Mouse (Mus musculus) erythroblast, embryonic 14.5 days (primary cell): ENCODE data around the gene Zfp335. TPM values are rescaled to one million over a fixed set of nuclear protein-coding genes. Genes with fewer than 3 reads are reported as not detected.

Experiments used
- H3K27me3 ChIP-seq: 2 replicates; pipeline ENCODE4 v1.6.1; 2012; ENCODE audit warnings: inconsistent platforms; ENCODE audit not compliant: control insufficient read depth
- H3K36me3 ChIP-seq: 2 replicates; pipeline ENCODE4 v1.6.1; 2012; ENCODE audit warnings: mild to moderate bottlenecking, inconsistent platforms; ENCODE audit not compliant: control insufficient read depth
- H3K4me1 ChIP-seq: 2 replicates; pipeline ENCODE4 v1.6.1; 2012; ENCODE audit warnings: inconsistent platforms; ENCODE audit not compliant: control insufficient read depth
- H3K4me3 ChIP-seq: replicated peaks from 2 replicates; pipeline ENCODE3; 2012; ENCODE audit warnings: moderate library complexity, mild to moderate bottlenecking, inconsistent platforms
- H3K9me3 ChIP-seq: 2 replicates; pipeline ENCODE4 v1.6.1; 2012; ENCODE audit warnings: low read length, inconsistent platforms, mixed read lengths; ENCODE audit not compliant: control insufficient read depth
- GATA1 ChIP-seq: IDR thresholded peaks from 2 replicates; pipeline ENCODE4 v1.6.1; 2012; ENCODE audit warnings: low read length, inconsistent platforms, mixed read lengths
- TAL1 ChIP-seq: IDR thresholded peaks from 3 replicates; pipeline ENCODE4 v1.6.1; 2012; ENCODE audit warnings: low read length, inconsistent platforms, mixed read lengths
- polyA plus RNA-seq: library from polyadenylated mRNA; stranded (reverse); fragments of >175 nt; gene quantifications from 2 replicates; pipeline ENCODE4 v1.2.3, GENCODE M21; 2012

The Zfp335 gene
- polyA plus RNA-seq, 1 experiment = 5.8 TPM

DNA sequence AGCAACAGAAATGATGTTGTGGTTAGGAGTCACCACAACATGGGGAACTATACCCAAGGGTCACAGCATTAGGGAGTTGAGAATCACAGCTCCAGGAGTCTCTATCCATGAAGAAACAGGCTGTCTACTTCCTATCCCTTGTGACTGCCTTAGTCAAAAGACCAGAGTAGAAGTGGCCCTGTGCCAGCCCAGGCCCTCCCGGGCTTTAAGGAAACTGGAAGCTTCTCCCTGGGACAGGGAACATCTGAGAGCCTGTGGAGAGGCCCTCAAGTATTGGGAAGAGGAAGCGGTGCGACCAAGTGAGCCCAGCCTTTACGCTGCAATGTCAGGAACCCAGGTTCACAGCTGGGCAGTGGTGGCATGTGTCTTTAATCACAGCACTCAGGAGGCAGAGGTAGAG is 24.4 kb upstream of the Zfp335 start:
- TF ChIP-seq TAL1 (no peak), GATA1 (no peak)
- Histone ChIP-seq H3K27me3 (peaks cover 66% of the 10 kb centered on the region), H3K4me3 (no peak overlapping the region), H3K36me3 (no peaks in the 10 kb centered on the region), H3K4me1 (no peaks in the 10 kb centered on the region), H3K9me3 (no peaks in the 10 kb centered on the region)

DNA sequence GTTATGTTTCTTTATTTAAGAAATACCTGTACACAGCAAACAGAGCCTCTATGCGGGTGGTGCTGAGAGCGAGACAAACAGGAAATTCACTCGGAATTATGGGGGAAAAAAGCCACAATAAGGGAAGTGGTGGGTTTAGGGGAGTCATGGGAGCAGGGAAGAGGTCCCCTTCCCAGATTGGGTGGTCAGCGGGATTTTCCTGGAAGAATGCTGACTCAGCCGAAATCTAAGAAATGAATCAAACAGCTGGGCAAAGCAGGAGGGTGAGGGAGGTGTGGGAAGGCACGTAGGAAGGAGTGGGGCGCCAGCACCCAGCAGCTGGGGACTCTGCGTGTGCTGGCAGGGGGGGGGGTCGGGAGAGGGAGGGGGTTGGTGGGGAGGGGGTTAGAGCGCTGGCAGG is 22.0 kb upstream of the Zfp335 start:
- no peak for TF ChIP-seq GATA1
- TF ChIP-seq TAL1 = no peak
- no peaks in the 10 kb centered on the region for H3K9me3 ChIP-seq
- H3K27me3 ChIP-seq = peaks cover 45% of the 10 kb centered on the region
- no peak overlapping the region for H3K4me3 ChIP-seq
- H3K4me1 ChIP-seq = no peaks in the 10 kb centered on the region
- no peaks in the 10 kb centered on the region for H3K36me3 ChIP-seq

DNA sequence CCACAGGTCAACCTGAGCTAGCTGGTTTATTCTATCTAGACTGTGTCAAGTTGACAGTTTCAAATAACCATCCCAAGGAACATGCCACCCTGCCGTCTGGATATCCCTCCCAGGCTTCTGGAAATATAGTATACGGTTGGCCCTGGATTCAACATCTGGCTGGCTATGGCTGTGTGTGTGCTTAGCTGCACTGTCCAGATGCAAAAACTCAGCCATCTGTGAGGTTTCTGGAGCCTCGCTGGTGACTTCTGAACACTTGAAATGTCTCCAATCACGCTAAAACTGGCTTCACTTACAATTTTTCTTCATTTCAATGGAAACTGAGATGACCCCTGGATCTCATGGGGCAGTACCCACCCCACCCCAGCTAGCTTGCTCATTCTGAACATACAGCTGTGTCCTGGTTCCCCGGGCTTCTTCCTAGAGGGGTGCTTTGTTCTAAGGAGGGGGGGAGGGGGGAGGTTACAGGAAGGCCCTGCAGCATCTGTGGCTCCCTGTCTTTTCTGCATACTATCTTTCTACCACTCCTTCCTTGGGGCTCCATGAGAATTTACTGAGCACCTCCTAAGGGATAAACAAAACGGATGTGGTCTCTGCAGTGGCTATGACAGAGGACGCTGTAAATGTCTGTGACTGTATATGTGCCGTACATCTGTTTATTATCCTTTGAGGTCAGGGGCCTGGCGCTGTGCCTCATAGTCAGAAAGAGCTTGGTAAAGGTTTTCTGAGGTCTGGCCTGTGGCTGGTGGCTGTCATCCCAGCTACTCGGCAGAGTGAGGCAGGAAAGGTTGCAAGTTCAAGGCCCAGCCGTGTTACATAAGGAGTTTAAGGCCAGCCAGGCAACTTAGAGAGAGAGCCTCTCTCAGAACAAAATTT is 19.4 kb upstream of the Zfp335 start:
- no peak overlapping the region for H3K4me3 ChIP-seq
- peaks cover 31% of the 10 kb centered on the region for H3K27me3 ChIP-seq
- TF ChIP-seq TAL1 = no peak

DNA sequence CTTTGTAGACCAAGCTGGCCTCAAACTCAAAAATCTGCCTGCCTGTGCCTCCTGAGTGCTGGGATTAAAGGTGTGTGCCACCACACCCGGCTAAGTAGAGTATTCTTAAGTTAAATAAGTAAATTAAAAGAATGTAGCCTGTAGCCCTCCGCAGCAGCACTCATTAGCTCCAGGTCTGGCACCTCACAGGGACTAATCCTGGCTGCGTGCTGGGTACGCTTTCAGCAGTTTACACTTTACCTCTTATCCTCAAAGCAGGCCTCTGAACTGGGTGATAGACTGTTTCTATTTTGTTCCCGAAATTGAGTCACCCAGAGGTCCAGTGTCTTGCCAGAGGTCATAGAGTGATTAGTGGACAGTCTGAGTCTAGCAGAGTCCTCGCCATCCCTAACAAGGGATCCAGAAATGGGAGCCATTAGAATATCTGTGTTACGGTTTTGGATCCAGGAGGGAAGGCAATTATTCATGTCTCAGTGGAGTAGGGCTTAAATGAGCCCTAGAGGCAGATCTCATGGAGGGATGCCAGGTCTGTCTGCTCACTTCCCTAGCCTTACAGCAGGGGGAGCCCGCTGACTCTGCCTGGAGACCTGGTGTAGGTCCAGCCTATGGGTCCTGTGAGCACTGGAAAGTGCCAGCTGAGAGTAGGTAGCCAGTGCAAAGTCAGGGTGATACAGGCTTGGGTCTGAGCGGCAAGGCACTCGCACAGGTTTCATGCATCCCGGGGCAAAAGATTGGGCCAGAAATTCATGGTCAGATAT is 12.7 kb upstream of the Zfp335 start:
- TF ChIP-seq GATA1 (no peak), TAL1 (no peak)
- Histone ChIP-seq H3K27me3 (peaks cover 9% of the 10 kb centered on the region), H3K9me3 (no peaks in the 10 kb centered on the region), H3K4me1 (no peaks in the 10 kb centered on the region), H3K36me3 (peaks cover 13% of the 10 kb centered on the region), H3K4me3 (no peak overlapping the region)

More for the DNA sequence above, 19.4 kb upstream of the Zfp335 start:
- Histone ChIP-seq H3K4me1 (no peaks in the 10 kb centered on the region), H3K9me3 (no peaks in the 10 kb centered on the region), H3K36me3 (no peaks in the 10 kb centered on the region)

DNA sequence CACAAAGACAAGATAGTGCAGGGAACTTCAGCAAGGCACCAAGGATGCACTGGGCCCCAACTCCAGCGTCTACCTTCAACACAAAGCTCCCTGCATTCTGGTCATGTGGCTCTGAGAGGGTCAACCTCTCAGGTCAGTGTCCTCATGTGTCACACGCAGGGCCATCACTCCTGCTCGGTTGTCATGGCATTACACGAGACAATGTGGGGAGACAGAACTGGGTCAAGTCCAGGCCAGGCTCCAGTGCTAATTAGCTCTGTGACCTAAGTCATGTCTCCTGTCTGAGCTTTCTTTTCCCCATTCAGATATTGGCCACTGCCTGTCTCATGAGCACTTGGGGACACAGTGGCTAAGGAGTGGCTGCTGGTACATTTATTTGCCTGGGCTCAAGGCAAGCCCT is 11.7 kb upstream of the Zfp335 start:
- no peak for TF ChIP-seq TAL1
- no peak for TF ChIP-seq GATA1
- H3K4me1 ChIP-seq = peaks cover under 1% of the 10 kb centered on the region; the same call in 1 of the 2 replicates

DNA sequence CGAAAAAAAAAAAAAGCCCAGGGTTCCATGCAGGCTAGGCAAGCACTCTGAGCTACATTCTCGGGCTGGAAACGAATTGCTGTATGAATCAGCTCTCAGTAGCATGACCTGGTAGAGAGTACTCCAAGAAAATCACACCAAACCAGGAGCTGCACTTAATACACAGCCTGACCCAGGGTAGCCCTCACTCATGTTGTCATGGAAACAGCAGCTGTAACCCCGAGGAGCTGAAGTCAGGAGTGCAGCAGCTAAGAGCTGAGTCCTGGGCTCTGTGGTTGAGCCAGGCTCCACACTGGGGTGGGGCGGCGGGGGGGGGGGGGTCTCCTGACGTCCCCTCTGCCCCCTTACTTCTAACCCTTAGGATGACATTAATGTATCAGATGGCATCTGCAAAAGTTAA is 10.4 kb upstream of the Zfp335 start:
- H3K4me3 ChIP-seq = no peak overlapping the region
- H3K27me3 ChIP-seq = no peaks in the 10 kb centered on the region
- H3K9me3 ChIP-seq = no peaks in the 10 kb centered on the region
- H3K4me1 ChIP-seq = peaks cover 4% of the 10 kb centered on the region; the same call in 1 of the 2 replicates
- no peak for TF ChIP-seq TAL1
- TF ChIP-seq GATA1 = no peak
- H3K36me3 ChIP-seq = peaks cover 24% of the 10 kb centered on the region

More for the DNA sequence above, 11.7 kb upstream of the Zfp335 start:
- no peaks in the 10 kb centered on the region for H3K9me3 ChIP-seq
- peaks cover 16% of the 10 kb centered on the region for H3K36me3 ChIP-seq
- H3K4me3 ChIP-seq = no peak overlapping the region
- H3K27me3 ChIP-seq = peaks cover 6% of the 10 kb centered on the region

DNA sequence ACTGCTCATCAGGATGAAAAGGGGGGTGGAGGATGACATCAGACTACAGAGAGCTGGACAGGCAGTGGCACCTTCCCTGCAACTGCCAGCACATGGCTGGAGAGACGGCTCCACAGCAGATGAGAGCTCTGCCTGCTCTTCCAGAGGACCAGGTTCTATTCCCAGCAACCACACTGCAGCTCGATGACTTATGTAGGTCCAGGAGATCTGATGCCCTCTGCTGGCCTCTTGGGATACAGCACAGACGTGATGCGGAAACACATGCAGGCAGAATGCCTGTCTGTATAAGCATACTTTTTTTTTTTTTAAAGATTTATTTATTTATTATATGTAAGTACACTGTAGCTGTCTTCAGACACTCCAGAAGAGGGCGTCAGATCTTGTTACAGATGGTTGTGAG is 6.8 kb upstream of the Zfp335 start:
- TF ChIP-seq GATA1 (no peak), TAL1 (no peak)
- Histone ChIP-seq H3K27me3 (no peaks in the 10 kb centered on the region), H3K4me3 (no peak overlapping the region), H3K4me1 (peaks cover 13% of the 10 kb centered on the region), H3K9me3 (no peaks in the 10 kb centered on the region), H3K36me3 (peaks cover 35% of the 10 kb centered on the region)

DNA sequence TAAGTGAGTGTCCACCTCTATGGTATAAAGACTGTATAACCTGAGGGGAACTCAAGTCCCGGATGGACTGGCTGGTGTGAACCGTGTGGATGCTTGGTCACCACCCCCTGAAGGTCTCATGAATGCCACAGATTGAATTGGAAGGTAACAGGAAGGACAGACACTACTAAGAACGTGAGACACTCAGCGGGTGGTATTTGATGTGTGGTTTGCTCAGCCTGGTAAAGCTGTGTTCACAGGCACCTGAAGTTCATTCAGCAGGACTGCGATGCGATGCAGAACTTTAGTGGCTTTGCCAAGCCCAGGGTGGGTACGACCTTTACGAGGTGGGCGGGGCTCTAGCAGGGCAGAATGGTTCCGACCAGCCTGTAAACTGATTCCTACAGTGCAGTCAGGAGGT is 5.8 kb upstream of the Zfp335 start:
- Histone ChIP-seq H3K9me3 (no peaks in the 10 kb centered on the region), H3K27me3 (no peaks in the 10 kb centered on the region), H3K4me1 (peaks cover 21% of the 10 kb centered on the region), H3K4me3 (no peak overlapping the region), H3K36me3 (peaks cover 37% of the 10 kb centered on the region)
- no peak for TF ChIP-seq GATA1
- no peak for TF ChIP-seq TAL1

DNA sequence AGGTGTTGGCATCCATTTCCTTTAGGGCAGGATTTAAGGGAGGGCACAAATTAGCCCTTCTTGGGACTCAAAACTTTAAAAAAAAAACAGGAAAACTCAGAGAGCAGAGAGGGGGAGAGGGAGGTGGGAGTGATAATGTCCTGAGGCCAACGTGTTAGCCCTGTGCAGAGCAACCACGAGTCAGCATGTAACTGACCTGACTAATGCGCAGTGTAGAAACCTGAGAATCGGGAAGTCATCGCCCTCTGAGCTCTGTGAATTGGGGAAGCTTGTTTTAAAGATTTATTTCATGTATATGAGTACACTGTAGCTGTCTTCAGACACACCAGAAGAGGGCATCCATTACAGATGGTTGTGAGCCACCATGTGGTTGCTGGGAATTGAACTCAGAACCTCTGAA is 5.3 kb upstream of the Zfp335 start:
- H3K36me3 ChIP-seq = peaks cover 37% of the 10 kb centered on the region
- H3K4me3 ChIP-seq = no peak overlapping the region
- no peak for TF ChIP-seq GATA1
- no peak for TF ChIP-seq TAL1
- H3K4me1 ChIP-seq = peaks cover 26% of the 10 kb centered on the region
- no peaks in the 10 kb centered on the region for H3K27me3 ChIP-seq
- H3K9me3 ChIP-seq = no peaks in the 10 kb centered on the region
